In the genomic region with DNA sequence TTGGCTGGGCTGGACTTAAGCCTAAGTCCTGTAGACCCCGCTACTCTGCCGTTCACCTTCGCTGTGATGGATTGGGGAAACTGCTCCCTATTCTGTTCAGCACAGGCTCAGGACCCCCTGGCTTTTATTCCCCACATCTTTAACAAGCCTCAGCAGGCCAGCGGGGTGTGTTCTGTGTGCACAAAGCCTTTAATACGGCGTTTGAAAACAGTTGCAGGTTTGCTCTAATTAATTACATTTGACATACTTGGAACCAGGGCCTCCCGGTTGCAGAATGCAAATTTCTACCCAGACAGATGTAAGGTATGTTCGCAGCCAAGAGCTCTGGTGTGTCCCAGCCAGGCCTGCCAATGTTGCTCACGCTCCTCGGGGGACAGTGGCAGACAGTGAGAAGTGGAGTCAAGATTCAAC, we compare ENCODE assay signal across 11 mouse cellular contexts. TPM values are rescaled to one million over a fixed set of nuclear protein-coding genes. Genes with fewer than 3 reads are reported as not detected.
DNase-seq lines count a peak whose midpoint lies in the region; ATAC-seq and TF ChIP-seq lines count a peak whose summit lies in the region.
"Had no signal": no experiment of that assay in that cellular context is flagged by ENCODE, and none has a peak within 500 bp of the region (broad histone marks: within the 10 kb centered on the region; RNA-seq: fewer than 3 reads in every experiment).

No protein-coding gene starts in this region.

- no peak for TF ChIP-seq EP300 in stomach, postnatal 0 days (optimal IDR thresholded peaks at IDR 0.05)

- H3K4me1 ChIP-seq in midbrain, embryonic 13.5 days (replicated peaks) = peaks cover 39% of the 10 kb centered on the region
- peaks cover 3% of the 10 kb centered on the region; the same call in 1 of the 2 replicates for H3K4me1 ChIP-seq in midbrain, embryonic 11.5 days (ENCODE audit: control insufficient read depth, insufficient read depth, low read length)
- peaks cover 44% of the 10 kb centered on the region for H3K4me1 ChIP-seq in limb, embryonic 15.5 days
- no peaks in the 10 kb centered on the region for H3K4me1 ChIP-seq in stomach, postnatal 0 days (replicated peaks; ENCODE audit: control insufficient read depth, insufficient read depth)

- H3K9ac ChIP-seq in midbrain, embryonic 13.5 days (replicated peaks) = 0 out of 2 replicates have a peak overlapping the region, but pooled peaks have one; percentile 41
- no peak overlapping the region for H3K9ac ChIP-seq in midbrain, embryonic 11.5 days (ENCODE audit: low read length)
- no peak overlapping the region for H3K9ac ChIP-seq in limb, embryonic 15.5 days
- no peak overlapping the region for H3K9ac ChIP-seq in stomach, postnatal 0 days (ENCODE audit: low read length)

- 29% methylated on average over 10 of the region's 10 CpGs for WGBS in midbrain, embryonic 13.5 days
- WGBS in midbrain, embryonic 11.5 days = 60% methylated on average over 10 of the region's 10 CpGs
- 21% methylated on average over 10 of the region's 10 CpGs for WGBS in limb, embryonic 15.5 days
- 31% methylated on average over 10 of the region's 10 CpGs for WGBS in stomach, postnatal 0 days

- peak; percentile 66; the same call in 1 of the 2 replicates for ATAC-seq in midbrain, embryonic 13.5 days
- no peak for ATAC-seq in midbrain, embryonic 11.5 days (ENCODE audit: low FRiP score)
- no peak for ATAC-seq in limb, embryonic 15.5 days (ENCODE audit: insufficient number of reproducible peaks, low FRiP score, low TSS enrichment, low read depth)
- peak; percentile 64 for ATAC-seq in stomach, postnatal 0 days (ENCODE audit: low FRiP score, low TSS enrichment)
- no peak for ATAC-seq in frontal cortex, adult (ENCODE audit: low TSS enrichment)
- ATAC-seq: lung, postnatal 0 days had no signal

- H3K27ac ChIP-seq in midbrain, embryonic 13.5 days = peak overlapping the region; percentile 73
- no peak overlapping the region for H3K27ac ChIP-seq in midbrain, embryonic 11.5 days (ENCODE audit: low read depth, low read length)
- H3K27ac ChIP-seq in limb, embryonic 15.5 days = peak overlapping the region; percentile 23
- peak overlapping the region; percentile 30; the same call in 1 of the 2 replicates for H3K27ac ChIP-seq in stomach, postnatal 0 days (replicated peaks)

- no peaks in the 10 kb centered on the region for H3K36me3 ChIP-seq in midbrain, embryonic 13.5 days
- H3K36me3 ChIP-seq in midbrain, embryonic 11.5 days (ENCODE audit: control insufficient read depth, insufficient read depth, low read length) = no peaks in the 10 kb centered on the region
- H3K36me3 ChIP-seq in limb, embryonic 15.5 days = no peaks in the 10 kb centered on the region
- no peaks in the 10 kb centered on the region for H3K36me3 ChIP-seq in stomach, postnatal 0 days (ENCODE audit: control insufficient read depth, insufficient read depth, low read length)

- no peaks in the 10 kb centered on the region for H3K27me3 ChIP-seq in midbrain, embryonic 13.5 days
- no peaks in the 10 kb centered on the region for H3K27me3 ChIP-seq in midbrain, embryonic 11.5 days (ENCODE audit: control insufficient read depth, insufficient read depth, low read length)
- H3K27me3 ChIP-seq in limb, embryonic 15.5 days = no peaks in the 10 kb centered on the region
- no peaks in the 10 kb centered on the region for H3K27me3 ChIP-seq in stomach, postnatal 0 days (ENCODE audit: control insufficient read depth, insufficient read depth, low read length)

- H3K4me3 ChIP-seq in midbrain, embryonic 13.5 days (replicated peaks) = no peak overlapping the region
- no peak overlapping the region for H3K4me3 ChIP-seq in midbrain, embryonic 11.5 days (ENCODE audit: low read depth, low read length)
- H3K4me3 ChIP-seq in limb, embryonic 15.5 days = no peak overlapping the region
- H3K4me3 ChIP-seq in stomach, postnatal 0 days (ENCODE audit: low read depth, low read length) = no peak overlapping the region

- TF ChIP-seq CTCF in stomach, postnatal 0 days (IDR thresholded peaks at IDR 0.05; ENCODE audit: low read depth) = no peak

- no peaks in the 10 kb centered on the region for H3K9me3 ChIP-seq in midbrain, embryonic 13.5 days
- H3K9me3 ChIP-seq in midbrain, embryonic 11.5 days (ENCODE audit: control insufficient read depth, low read length) = no peaks in the 10 kb centered on the region
- H3K9me3 ChIP-seq in limb, embryonic 15.5 days = no peaks in the 10 kb centered on the region
- no peaks in the 10 kb centered on the region for H3K9me3 ChIP-seq in stomach, postnatal 0 days (ENCODE audit: control insufficient read depth, low read length)

- no peak overlapping the region; the same call in 1 of the 2 replicates for H3K4me2 ChIP-seq in midbrain, embryonic 13.5 days (replicated peaks)
- no peak overlapping the region for H3K4me2 ChIP-seq in midbrain, embryonic 11.5 days
- no peak overlapping the region for H3K4me2 ChIP-seq in limb, embryonic 15.5 days
- H3K4me2 ChIP-seq in stomach, postnatal 0 days (replicated peaks; ENCODE audit: low read depth) = no peak overlapping the region

- peak; percentile 38 for DNase-seq in adrenal gland, postnatal 10 days
- DNase-seq in adrenal gland, postnatal 14 days = no peak
- DNase-seq in midbrain, embryonic 11.5 days (ENCODE audit: low spot score, missing footprints) = no peak
- peak; percentile 24 for DNase-seq in stomach, postnatal 0 days (ENCODE audit: low spot score)
- DNase-seq in thymus, adult 18-20 months = no peak
- DNase-seq: heart, postnatal 36 days; kidney, postnatal 36 days had no signal

RNA-seq across cellular contexts. Expression of a gene that starts 13.1 kb away (rescaled TPM):
- total RNA-seq in adrenal gland, postnatal 10 days (2021) = 10 to 100 TPM in 1 of 2 experiments, 1 to 10 TPM in 1; 9.1 to 11.0 TPM
- total RNA-seq in adrenal gland, postnatal 14 days (2021) = 6.5 and 7.7 TPM in 2 replicates
- polyA plus RNA-seq in midbrain, embryonic 13.5 days (2015; fragmentation: Nextera tagmentation; extraction: Ambion mirVana) = 44.6 and 44.9 TPM in 2 replicates
- 23.6 and 27.7 TPM in 2 replicates for polyA plus RNA-seq in midbrain, embryonic 11.5 days (2014; fragmentation: Nextera tagmentation; extraction: Ambion mirVana)
- polyA plus RNA-seq in limb, embryonic 15.5 days (2015; fragmentation: Nextera tagmentation; extraction: Ambion mirVana) = 26.2 and 32.5 TPM in 2 replicates
- 5.8 and 6.7 TPM in 2 replicates for polyA plus RNA-seq in stomach, postnatal 0 days (2015; fragmentation: Nextera tagmentation; extraction: Ambion mirVana)

Comparison
In these comparisons a context has a peak if more than half of its experiments do, and no peak if none do; other contexts are left out.
1. DNase-seq: peak in adrenal gland, postnatal 10 days (single experiment) and stomach, postnatal 0 days (single experiment); none in adrenal gland, postnatal 14 days (single experiment), midbrain, embryonic 11.5 days (single experiment) and thymus, adult 18-20 months (0 of 2).
2. ATAC-seq: peak in midbrain, embryonic 13.5 days (single experiment) and stomach, postnatal 0 days (single experiment); none in midbrain, embryonic 11.5 days (single experiment), limb, embryonic 15.5 days (single experiment) and frontal cortex, adult (single experiment).